Mouse (Mus musculus) intestine, embryonic 15.5 days (tissue): ENCODE measurements around the gene Tmem86b. TPM values are rescaled to one million over a fixed set of nuclear protein-coding genes. Genes with fewer than 3 reads are reported as not detected.

Source experiments
- ATAC-seq: fragments of 200-750 bp; cut with Nextera tagmentation; 2 replicates; pipeline ENCODE4 v1.8.0; 2017; ENCODE audit warnings: moderate TSS enrichment, moderate library complexity
- H3K27ac ChIP-seq: fragments of 300-500 bp; sonication (generic); 2 replicates; pipeline ENCODE4 v1.5.1; 2015; ENCODE audit warnings: mild to moderate bottlenecking, inconsistent platforms
- H3K27me3 ChIP-seq: fragments of 300-500 bp; sonication (generic); replicated peaks from 2 replicates; pipeline ENCODE4 v1.6.1; 2015; ENCODE audit warnings: inconsistent platforms
- H3K36me3 ChIP-seq: fragments of 300-500 bp; sonication (generic); 2 replicates; pipeline ENCODE4 v1.6.1; 2015; ENCODE audit warnings: inconsistent platforms
- H3K4me1 ChIP-seq: fragments of 300-500 bp; sonication (generic); replicated peaks from 2 replicates; pipeline ENCODE4 v1.6.1; 2015; ENCODE audit warnings: inconsistent platforms
- H3K4me2 ChIP-seq: fragments of 300-500 bp; sonication (generic); replicated peaks from 2 replicates; pipeline ENCODE4 v1.6.1; 2015; ENCODE audit warnings: mild to moderate bottlenecking, inconsistent platforms
- H3K4me3 ChIP-seq: fragments of 300-500 bp; sonication (generic); replicated peaks from 2 replicates; pipeline ENCODE4 v1.5.1; 2015; ENCODE audit warnings: inconsistent platforms
- H3K9ac ChIP-seq: fragments of 300-500 bp; sonication (generic); 2 replicates; pipeline ENCODE4 v1.6.1; 2015; ENCODE audit warnings: inconsistent platforms
- H3K9me3 ChIP-seq: fragments of 300-500 bp; sonication (generic); 2 replicates; pipeline ENCODE4 v1.6.1; 2016; ENCODE audit warnings: inconsistent platforms
- WGBS: fragments of 180-500 bp; shearing (Covaris S2); methylation state at CpG from one replicate; pipeline ENCODE4 v1.1.7; 2015; 5-methylcytosine and 5-hydroxymethylcytosine counted together
- polyA plus RNA-seq: library from polyadenylated mRNA; unstranded; fragments of >200 nt; fragmentation: Nextera tagmentation; extraction: Ambion mirVana; gene quantifications from 2 replicates; pipeline ENCODE4 v1.2.1, GENCODE M21; 2015

The Tmem86b gene
- polyA plus RNA-seq, 1 experiment from 2014 or later: 9.1 TPM

DNA sequence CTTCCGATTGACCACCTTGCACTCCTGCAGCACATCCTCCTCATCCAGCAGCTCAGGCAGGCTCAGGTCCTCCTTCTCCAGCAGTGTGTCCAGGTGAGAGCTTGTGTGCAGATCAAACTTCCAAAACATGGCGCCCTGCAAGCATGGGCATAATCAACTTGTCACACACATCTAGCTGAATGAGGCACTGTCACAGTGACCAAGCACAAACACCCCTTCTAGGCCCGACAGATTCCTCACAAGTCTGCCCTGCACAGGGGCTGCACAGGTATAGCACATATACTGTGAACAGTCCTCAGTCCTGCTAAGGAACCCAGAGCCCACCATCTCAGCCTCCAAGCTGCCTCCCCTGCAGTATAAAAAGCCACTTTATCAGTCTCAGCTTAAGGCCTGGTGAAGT, 15.6 kb upstream of the Tmem86b start:
- 0 out of 2 replicates have a peak, but pooled peaks have one; percentile 4 for ATAC-seq
- Histone ChIP-seq H3K27ac (no peak overlapping the region), H3K9ac (no peak overlapping the region), H3K4me1 (no peaks in the 10 kb centered on the region), H3K4me3 (no peak overlapping the region), H3K27me3 (no peaks in the 10 kb centered on the region), H3K4me2 (no peak overlapping the region), H3K36me3 (peaks cover 24% of the 10 kb centered on the region), H3K9me3 (no peaks in the 10 kb centered on the region)
- 81% methylated on average over 3 of the region's 3 CpGs for WGBS

DNA sequence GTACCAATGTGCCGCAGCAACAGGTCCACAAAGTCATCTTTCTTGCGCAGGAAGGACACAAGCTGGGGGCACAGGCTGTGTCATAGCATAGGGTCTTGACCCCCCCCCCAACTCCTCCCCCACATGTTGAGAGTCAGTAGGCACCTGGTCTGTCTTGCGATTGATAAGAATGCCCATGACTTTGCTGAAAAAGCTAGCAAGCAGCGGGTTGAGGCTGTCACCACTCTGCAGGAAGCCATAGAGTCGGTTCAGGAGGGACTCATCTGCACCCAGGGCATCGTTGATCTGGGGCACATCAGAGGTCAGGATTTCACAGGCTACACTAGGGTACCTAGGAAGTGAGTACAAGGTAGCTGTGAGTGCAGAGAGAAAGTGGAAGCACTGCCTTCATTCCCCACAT, 12.0 kb upstream of the Tmem86b start:
- H3K27me3 ChIP-seq: no peaks in the 10 kb centered on the region
- 87% methylated on average over 6 of the region's 6 CpGs for WGBS
- no peak overlapping the region for H3K4me2 ChIP-seq
- no peak for ATAC-seq
- H3K9ac ChIP-seq: no peak overlapping the region
- H3K27ac ChIP-seq: no peak overlapping the region
- H3K4me3 ChIP-seq: no peak overlapping the region
- H3K36me3 ChIP-seq: peaks cover 50% of the 10 kb centered on the region
- H3K4me1 ChIP-seq: no peaks in the 10 kb centered on the region
- H3K9me3 ChIP-seq: no peaks in the 10 kb centered on the region

DNA sequence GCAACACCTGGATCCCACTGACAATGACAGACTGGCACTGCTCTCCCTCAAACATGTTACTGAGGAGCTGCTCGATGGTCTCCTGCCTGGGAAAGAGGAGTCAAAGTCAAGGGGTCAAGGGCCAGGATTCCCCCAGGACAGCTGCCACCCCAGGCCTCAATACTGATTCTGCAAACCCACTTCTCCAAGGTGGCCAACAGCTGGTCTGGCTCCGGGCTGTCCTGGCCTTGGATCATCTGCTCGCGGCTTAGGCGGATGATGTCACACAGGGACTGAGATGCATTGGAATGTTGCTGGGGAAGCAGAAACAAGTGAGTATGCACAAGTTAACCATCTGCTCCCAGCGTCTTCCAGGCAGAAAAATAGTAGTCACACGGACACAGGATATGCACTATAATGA, 10.7 kb upstream of the Tmem86b start:
- Histone ChIP-seq H3K27me3 (no peaks in the 10 kb centered on the region), H3K27ac (no peak overlapping the region), H3K4me2 (no peak overlapping the region), H3K36me3 (peaks cover 55% of the 10 kb centered on the region), H3K4me3 (no peak overlapping the region), H3K4me1 (no peaks in the 10 kb centered on the region), H3K9me3 (no peaks in the 10 kb centered on the region), H3K9ac (no peak overlapping the region)
- WGBS: 60% methylated on average over 7 of the region's 7 CpGs
- no peak for ATAC-seq

DNA sequence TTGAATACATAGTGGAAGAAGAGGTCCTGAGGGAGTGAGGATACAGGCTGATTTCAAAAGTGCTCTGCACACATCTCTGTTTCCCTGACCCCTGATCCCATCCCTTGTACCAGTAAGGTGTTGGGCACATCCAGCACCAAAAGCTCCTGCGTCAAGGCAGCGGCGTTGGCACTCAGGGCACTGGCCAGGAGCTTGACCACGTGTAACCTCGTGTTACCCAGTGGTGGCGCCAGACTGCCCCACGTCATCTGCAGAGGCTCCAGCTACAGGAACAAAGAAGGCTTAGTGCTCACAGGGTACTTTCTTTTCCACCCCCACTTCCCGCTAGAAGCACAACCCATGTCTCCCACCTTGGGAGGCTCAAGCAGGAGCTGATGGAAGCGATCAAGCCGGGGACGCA, 9.9 kb upstream of the Tmem86b start:
- no peak for ATAC-seq
- H3K4me1 ChIP-seq: no peaks in the 10 kb centered on the region
- no peaks in the 10 kb centered on the region for H3K27me3 ChIP-seq
- no peak overlapping the region for H3K4me3 ChIP-seq
- 75% methylated on average over 11 of the region's 11 CpGs for WGBS
- H3K4me2 ChIP-seq: no peak overlapping the region
- no peak overlapping the region for H3K9ac ChIP-seq
- no peaks in the 10 kb centered on the region for H3K9me3 ChIP-seq
- peaks cover 55% of the 10 kb centered on the region for H3K36me3 ChIP-seq
- no peak overlapping the region for H3K27ac ChIP-seq

DNA sequence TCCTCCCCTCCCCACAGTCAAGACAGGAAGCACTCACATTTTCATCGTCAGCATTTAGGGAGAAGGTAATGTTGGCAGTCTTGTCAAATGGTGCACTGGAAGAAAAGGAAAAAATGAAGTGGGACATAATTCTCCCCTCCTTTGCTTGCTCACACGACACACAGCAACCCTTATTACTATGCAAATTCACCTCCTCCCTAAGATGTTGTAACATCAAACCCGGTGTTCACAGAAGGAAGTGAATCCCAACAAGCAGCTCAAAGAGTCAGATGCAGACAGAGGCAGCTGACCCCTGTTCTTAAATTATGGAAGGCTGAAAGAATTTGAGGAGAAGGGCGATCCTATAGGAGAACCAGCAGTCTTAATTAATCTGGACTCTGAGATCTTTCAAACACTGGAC, 5.0 kb upstream of the Tmem86b start:
- no peaks in the 10 kb centered on the region for H3K27me3 ChIP-seq
- no peaks in the 10 kb centered on the region for H3K4me1 ChIP-seq
- no peak overlapping the region for H3K27ac ChIP-seq
- no peak for ATAC-seq
- no peak overlapping the region for H3K4me2 ChIP-seq
- peaks cover 56% of the 10 kb centered on the region for H3K36me3 ChIP-seq
- H3K9ac ChIP-seq: no peak overlapping the region
- 81% methylated on average over 4 of the region's 4 CpGs for WGBS
- no peaks in the 10 kb centered on the region for H3K9me3 ChIP-seq
- no peak overlapping the region for H3K4me3 ChIP-seq

DNA sequence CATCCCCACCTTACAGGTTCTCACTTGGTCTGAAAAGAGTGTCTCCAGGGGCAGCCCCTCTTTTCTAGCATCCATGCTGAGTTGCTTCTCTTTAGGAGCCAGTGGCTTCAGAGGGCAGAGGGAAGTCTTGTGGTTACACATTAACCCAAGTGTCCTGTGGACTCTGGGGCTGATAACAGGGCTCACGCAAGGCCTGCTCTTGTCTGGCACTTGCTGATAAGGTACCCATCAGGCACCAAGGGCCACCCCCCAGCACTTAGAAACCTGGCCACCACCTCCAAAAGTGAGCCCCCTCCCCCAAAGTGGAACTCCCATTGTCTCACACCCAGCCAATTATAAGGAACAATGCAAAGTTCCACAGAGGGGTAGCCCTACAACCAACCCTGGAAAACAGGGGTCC, 1.0 kb downstream of the Tmem86b start:
- Histone ChIP-seq H3K4me3 (peak overlapping the region; percentile 9; the same call in 1 of the 2 replicates), H3K4me2 (peak overlapping the region; percentile 41), H3K9ac (no peak overlapping the region), H3K27me3 (no peaks in the 10 kb centered on the region), H3K4me1 (no peaks in the 10 kb centered on the region), H3K27ac (peak overlapping the region; percentile 67), H3K9me3 (no peaks in the 10 kb centered on the region), H3K36me3 (peaks cover 33% of the 10 kb centered on the region)
- ATAC-seq: peak; percentile 91
- 59% methylated on average over 1 of the region's 1 CpGs for WGBS

DNA sequence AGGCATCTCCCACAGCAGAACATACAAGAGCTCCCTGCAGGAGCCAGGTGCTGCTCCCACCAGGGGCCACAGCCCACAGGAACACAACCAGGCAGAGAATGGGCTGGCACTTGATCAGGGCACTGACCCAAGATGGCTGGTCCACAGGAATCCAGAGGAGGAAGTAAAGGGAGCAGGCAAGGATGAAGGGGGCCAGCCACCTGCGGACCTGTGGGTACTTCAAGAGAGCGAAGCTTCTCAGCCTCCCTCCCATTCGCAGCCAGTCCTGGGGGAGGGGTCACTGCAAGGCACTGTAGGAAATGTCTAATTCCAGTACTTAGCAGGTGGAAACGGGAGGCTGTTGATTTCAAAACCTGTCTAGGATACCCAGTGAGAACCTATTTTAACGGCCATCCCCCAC, 1.6 kb downstream of the Tmem86b start:
- H3K4me1 ChIP-seq: no peaks in the 10 kb centered on the region
- H3K9me3 ChIP-seq: no peaks in the 10 kb centered on the region
- 71% methylated on average over 5 of the region's 5 CpGs for WGBS
- H3K4me3 ChIP-seq: peak overlapping the region; percentile 9
- ATAC-seq: peak; percentile 70
- no peaks in the 10 kb centered on the region for H3K27me3 ChIP-seq
- peak overlapping the region; percentile 67 for H3K27ac ChIP-seq
- peak overlapping the region; percentile 41 for H3K4me2 ChIP-seq
- no peak overlapping the region for H3K9ac ChIP-seq
- H3K36me3 ChIP-seq: peaks cover 33% of the 10 kb centered on the region

DNA sequence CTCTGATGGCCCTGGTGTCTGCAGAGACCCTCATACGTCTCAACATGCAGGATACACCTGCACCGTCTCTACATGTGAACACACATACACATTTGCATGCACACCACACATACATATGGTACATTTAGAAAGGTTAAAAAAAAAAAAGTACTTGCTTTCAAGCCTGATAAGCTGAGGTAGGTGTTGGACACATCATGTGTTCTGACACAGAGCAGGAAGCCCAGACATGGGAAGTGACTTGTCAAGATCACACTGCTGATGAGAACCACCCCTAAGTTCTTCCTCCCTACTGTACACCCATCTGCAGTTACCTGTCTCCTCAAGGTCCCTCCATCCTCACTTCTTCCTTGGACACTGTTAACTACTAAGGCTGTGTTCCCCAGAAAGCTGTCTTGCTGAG, 5.3 kb downstream of the Tmem86b start:
- 80% methylated on average over 2 of the region's 2 CpGs for WGBS
- no peak overlapping the region for H3K27ac ChIP-seq
- no peak for ATAC-seq
- no peaks in the 10 kb centered on the region for H3K4me1 ChIP-seq
- H3K9me3 ChIP-seq: no peaks in the 10 kb centered on the region
- no peaks in the 10 kb centered on the region for H3K27me3 ChIP-seq
- H3K4me3 ChIP-seq: no peak overlapping the region
- H3K36me3 ChIP-seq: peaks cover 11% of the 10 kb centered on the region; the same call in 1 of the 2 replicates
- no peak overlapping the region for H3K4me2 ChIP-seq
- H3K9ac ChIP-seq: no peak overlapping the region

DNA sequence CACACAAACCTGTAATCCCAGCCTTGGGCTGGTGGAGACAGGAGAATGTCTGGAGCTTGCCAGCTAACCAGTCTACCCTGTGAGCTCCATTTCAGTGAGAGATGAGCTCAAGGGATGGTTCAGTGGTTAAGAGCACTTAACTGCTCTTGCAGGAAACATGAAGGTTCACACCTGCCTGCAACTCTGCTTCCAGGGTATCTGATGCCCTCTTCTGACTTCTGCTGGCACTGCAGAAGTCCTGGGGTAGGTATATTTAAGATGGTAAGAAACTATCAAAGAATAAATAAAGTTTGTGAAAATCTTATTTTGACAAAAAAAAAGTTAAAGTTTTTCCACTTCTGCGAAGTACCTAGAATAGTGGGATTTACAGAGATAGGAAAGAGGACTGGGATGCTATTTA, 6.9 kb downstream of the Tmem86b start:
- Histone ChIP-seq H3K36me3 (peaks cover 8% of the 10 kb centered on the region; the same call in 1 of the 2 replicates), H3K4me3 (no peak overlapping the region), H3K9ac (no peak overlapping the region), H3K27ac (no peak overlapping the region), H3K27me3 (no peaks in the 10 kb centered on the region), H3K4me1 (no peaks in the 10 kb centered on the region), H3K9me3 (no peaks in the 10 kb centered on the region), H3K4me2 (no peak overlapping the region)
- no peak for ATAC-seq
- 57% methylated on average over 1 of the region's 1 CpGs for WGBS

DNA sequence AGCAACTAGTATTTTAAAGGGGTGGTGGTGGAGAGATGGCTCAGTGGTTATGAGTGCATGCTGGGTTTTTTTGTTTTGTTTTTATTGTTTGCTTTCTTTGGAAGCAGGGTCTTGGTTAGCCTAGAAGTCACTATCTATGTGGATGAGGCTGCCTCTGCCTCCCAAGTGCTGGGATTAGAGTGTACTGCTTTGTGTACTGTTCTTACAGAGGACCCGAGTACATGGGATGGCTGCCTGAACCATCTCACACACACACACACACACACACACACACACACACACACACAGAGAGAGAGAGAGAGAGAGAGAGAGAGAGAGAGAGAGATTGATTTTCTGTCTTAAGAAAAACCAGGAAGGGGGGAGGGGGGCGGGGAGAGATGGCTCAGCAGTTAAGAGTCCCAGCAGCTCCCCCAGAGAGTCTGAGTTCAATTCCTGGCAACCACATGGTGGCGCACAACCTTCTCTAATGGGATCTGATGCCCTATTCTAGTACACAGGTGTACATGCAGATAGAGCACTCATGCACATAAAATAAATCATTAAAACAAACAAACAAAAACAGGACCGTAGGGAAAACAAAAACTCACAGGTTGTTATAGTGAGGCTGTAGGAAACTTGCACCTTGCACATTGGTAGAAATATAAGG, 7.6 kb downstream of the Tmem86b start:
- Histone ChIP-seq H3K9ac (no peak overlapping the region), H3K4me2 (no peak overlapping the region), H3K4me3 (no peak overlapping the region), H3K27me3 (no peaks in the 10 kb centered on the region), H3K9me3 (no peaks in the 10 kb centered on the region), H3K36me3 (0 out of 2 replicates have a peak, but pooled peaks cover 5% of the 10 kb centered on the region), H3K4me1 (no peaks in the 10 kb centered on the region), H3K27ac (no peak overlapping the region)
- 13% methylated on average over 4 of the region's 4 CpGs for WGBS
- peak; percentile 60 for ATAC-seq

DNA sequence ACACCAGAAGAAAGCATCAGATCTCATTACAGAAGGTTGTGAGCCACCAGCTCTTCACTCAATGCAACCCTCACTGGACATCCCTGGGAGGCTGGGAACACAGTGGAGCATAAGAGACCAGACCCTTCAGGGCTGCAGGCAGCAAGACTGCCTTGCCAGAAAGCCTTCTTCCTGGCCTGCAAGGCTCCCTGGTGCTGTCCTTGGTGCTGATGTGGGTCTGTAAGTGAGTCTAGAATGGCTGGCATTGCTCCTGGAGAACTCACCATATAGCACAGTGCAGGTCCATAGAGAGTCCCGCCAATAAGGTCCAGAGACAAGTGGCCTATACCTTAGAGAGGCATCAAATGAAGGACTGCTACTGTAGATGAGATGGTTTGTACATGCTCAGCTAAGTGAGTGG, 11.2 kb downstream of the Tmem86b start:
- no peaks in the 10 kb centered on the region for H3K36me3 ChIP-seq
- no peaks in the 10 kb centered on the region for H3K9me3 ChIP-seq
- no peak overlapping the region for H3K4me3 ChIP-seq
- no peak overlapping the region for H3K9ac ChIP-seq
- H3K4me1 ChIP-seq: no peaks in the 10 kb centered on the region
- ATAC-seq: no peak
- H3K4me2 ChIP-seq: no peak overlapping the region
- no peak overlapping the region for H3K27ac ChIP-seq
- no peaks in the 10 kb centered on the region for H3K27me3 ChIP-seq
- 30% methylated on average over 1 of the region's 1 CpGs for WGBS

DNA sequence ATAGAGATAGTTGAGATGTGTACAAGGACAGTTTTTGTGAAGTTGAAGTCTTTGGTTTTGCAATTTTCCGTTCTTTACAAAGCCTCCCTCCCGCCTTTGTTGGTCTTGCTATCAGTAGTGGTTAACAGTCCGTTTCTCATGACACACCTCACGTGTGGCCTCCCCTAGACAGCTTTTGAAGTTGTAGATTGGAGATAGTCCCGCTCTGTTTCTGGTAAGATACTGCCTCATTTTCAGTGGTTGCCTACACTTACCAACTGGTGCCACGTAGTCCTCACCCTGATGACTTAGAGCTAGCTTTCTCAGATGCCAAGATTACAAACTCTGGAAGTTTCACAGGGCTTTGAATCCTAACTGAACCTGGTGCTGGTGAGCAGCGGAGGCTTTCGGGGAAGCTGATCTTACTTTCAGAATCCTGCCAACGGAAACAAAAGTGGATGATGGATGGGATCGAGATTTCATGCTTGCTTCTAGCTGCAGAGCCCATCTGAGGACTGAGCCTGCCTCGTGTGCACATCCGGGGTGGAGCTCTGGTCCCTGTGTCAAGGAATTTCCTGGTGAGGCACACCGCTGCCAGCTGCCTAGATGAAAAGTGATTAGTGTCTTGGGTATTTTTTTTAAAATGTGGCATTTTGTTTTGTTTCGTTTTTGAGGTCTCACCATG, 17.4 kb downstream of the Tmem86b start:
- H3K27ac ChIP-seq: no peak overlapping the region
- no peak for ATAC-seq
- no peaks in the 10 kb centered on the region for H3K9me3 ChIP-seq
- H3K4me3 ChIP-seq: no peak overlapping the region
- H3K4me1 ChIP-seq: no peaks in the 10 kb centered on the region
- 71% methylated on average over 14 of the region's 14 CpGs for WGBS
- H3K27me3 ChIP-seq: no peaks in the 10 kb centered on the region
- no peak overlapping the region for H3K9ac ChIP-seq
- no peak overlapping the region for H3K4me2 ChIP-seq
- H3K36me3 ChIP-seq: no peaks in the 10 kb centered on the region

DNA sequence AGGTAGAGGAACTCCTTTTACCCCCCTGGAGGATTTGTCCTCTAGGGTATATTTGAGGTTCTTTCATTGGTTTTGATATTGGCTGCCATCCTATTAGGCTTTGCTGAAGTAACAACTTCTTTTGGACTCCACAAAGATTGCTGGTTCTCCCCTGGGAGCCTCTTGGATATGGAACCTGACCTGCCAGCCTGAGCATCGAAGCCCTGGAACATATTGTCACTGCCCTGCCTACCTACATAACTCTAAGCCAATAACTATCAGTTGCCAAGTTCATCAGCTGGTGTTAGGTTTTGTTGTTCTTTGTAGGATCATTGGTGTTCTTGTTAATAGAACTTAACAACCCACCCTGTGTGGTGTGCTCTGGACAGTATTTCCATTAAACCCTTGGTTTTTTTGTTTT, 18.3 kb downstream of the Tmem86b start:
- Histone ChIP-seq H3K27ac (no peak overlapping the region), H3K4me3 (no peak overlapping the region), H3K9ac (no peak overlapping the region), H3K4me1 (no peaks in the 10 kb centered on the region), H3K4me2 (no peak overlapping the region), H3K27me3 (no peaks in the 10 kb centered on the region), H3K36me3 (no peaks in the 10 kb centered on the region), H3K9me3 (no peaks in the 10 kb centered on the region)
- WGBS: 68% methylated on average over 1 of the region's 1 CpGs
- ATAC-seq: no peak
